Mouse (Mus musculus) cortical plate, adult 2 months (tissue): ENCODE data around the gene Slc46a1.

Experiments
- CTCF ChIP-seq: fragments of 200-500 bp; IDR thresholded peaks from 2 replicates; pipeline ENCODE4 v1.5.1; 2011; ENCODE audit warnings: mild to moderate bottlenecking, control low read depth, low read length; ENCODE audit not compliant: insufficient read depth; ENCODE audit errors: extremely low read depth
- POLR2A ChIP-seq: fragments of 200-500 bp; IDR thresholded peaks from 2 replicates; pipeline ENCODE4 v1.6.1; 2011; ENCODE audit warnings: mild to moderate bottlenecking, low read length, control low read depth; ENCODE audit not compliant: insufficient read depth; ENCODE audit errors: extremely low read depth

DNA sequence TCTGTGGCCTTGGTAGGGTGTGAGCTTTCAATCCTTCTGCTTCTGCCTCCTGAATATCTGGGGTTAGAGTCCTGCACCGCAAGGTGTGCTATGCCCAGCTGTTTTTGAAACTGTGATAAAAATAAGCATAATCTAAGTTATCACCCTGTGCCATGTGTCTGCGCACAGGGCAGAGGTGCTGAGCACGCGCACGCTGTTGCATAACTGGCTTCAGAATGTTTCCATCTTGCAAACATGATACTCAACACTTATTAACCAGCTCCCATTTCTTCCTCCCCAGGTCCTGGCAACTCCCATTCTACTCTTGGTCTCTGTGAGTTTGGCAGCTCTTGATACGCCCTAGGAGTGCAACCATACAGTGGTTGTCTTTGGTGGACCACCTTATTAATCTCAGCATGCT, 37.8 kb upstream of the Slc46a1 start:
- no peak for TF ChIP-seq CTCF
- TF ChIP-seq POLR2A: no peak
